Mouse (Mus musculus): ENCODE measurements around the gene Zfp36l1. TPM values are rescaled to one million over a fixed set of nuclear protein-coding genes. Genes with fewer than 3 reads are reported as not detected.

Zfp36l1 gene
- total RNA-seq (2015; ENCODE audit: low replicate concordance) (8.8 and 12.7 TPM in 2 replicates), total RNA-seq (2017; ENCODE audit: low replicate concordance) (4.0 and 4.3 TPM in 2 replicates)

- ATAC-seq (replicated peaks; ENCODE audit: low FRiP score, poor library complexity, severe bottlenecking), result peak; percentile 25; the same call in 1 of the 2 replicates
These were observed at the start of gene Zfp36l1 for GRCm38 (mm10) chr12:80112852-80113551. Zfp36l1 (minus strand) TSS chr12:80113013.

GRCm38 (mm10) chr12:80162448-80162847 lies 49.6 kb upstream of the Zfp36l1 start:
- no peak for ATAC-seq (replicated peaks; ENCODE audit: low FRiP score, poor library complexity, severe bottlenecking)

GRCm38 (mm10) chr12:80157675-80158074 lies 44.9 kb upstream of the Zfp36l1 start:
- no peak for ATAC-seq (replicated peaks; ENCODE audit: low FRiP score, poor library complexity, severe bottlenecking)

GRCm38 (mm10) chr12:80153687-80154326 lies 41.0 kb upstream of the Zfp36l1 start:
- ATAC-seq (replicated peaks; ENCODE audit: low FRiP score, poor library complexity, severe bottlenecking), result no peak

GRCm38 (mm10) chr12:80153078-80153477 lies 40.3 kb upstream of the Zfp36l1 start:
- ATAC-seq (replicated peaks; ENCODE audit: low FRiP score, poor library complexity, severe bottlenecking), result no peak

- no peak for ATAC-seq (replicated peaks; ENCODE audit: low FRiP score, poor library complexity, severe bottlenecking)
These were observed 39.0 kb upstream of the Zfp36l1 start for GRCm38 (mm10) chr12:80151821-80152220.

GRCm38 (mm10) chr12:80150624-80151023 lies 37.8 kb upstream of the Zfp36l1 start:
- peak; percentile 60; the same call in 1 of the 2 replicates for ATAC-seq (replicated peaks; ENCODE audit: low FRiP score, poor library complexity, severe bottlenecking)

GRCm38 (mm10) chr12:80147563-80148214 lies 34.9 kb upstream of the Zfp36l1 start:
- ATAC-seq (replicated peaks; ENCODE audit: low FRiP score, poor library complexity, severe bottlenecking), result no peak

GRCm38 (mm10) chr12:80146227-80147223 lies 33.7 kb upstream of the Zfp36l1 start:
- peak; percentile 71 for ATAC-seq (replicated peaks; ENCODE audit: low FRiP score, poor library complexity, severe bottlenecking)

GRCm38 (mm10) chr12:80145365-80145764 lies 32.6 kb upstream of the Zfp36l1 start:
- no peak for ATAC-seq (replicated peaks; ENCODE audit: low FRiP score, poor library complexity, severe bottlenecking)

GRCm38 (mm10) chr12:80144846-80145245 lies 32.0 kb upstream of the Zfp36l1 start:
- ATAC-seq (replicated peaks; ENCODE audit: low FRiP score, poor library complexity, severe bottlenecking), result no peak

GRCm38 (mm10) chr12:80141470-80141869 lies 28.7 kb upstream of the Zfp36l1 start:
- peak; percentile 65 for ATAC-seq (replicated peaks; ENCODE audit: low FRiP score, poor library complexity, severe bottlenecking)

- no peak for ATAC-seq (replicated peaks; ENCODE audit: low FRiP score, poor library complexity, severe bottlenecking)
These were observed 28.2 kb upstream of the Zfp36l1 start for GRCm38 (mm10) chr12:80141011-80141410.

GRCm38 (mm10) chr12:80137744-80138143 lies 24.9 kb upstream of the Zfp36l1 start:
- no peak for ATAC-seq (replicated peaks; ENCODE audit: low FRiP score, poor library complexity, severe bottlenecking)

- ATAC-seq (replicated peaks; ENCODE audit: low FRiP score, poor library complexity, severe bottlenecking), result no peak
These were observed 24.4 kb upstream of the Zfp36l1 start for GRCm38 (mm10) chr12:80137246-80137645.

- no peak for ATAC-seq (replicated peaks; ENCODE audit: low FRiP score, poor library complexity, severe bottlenecking)
These were observed 23.6 kb upstream of the Zfp36l1 start for GRCm38 (mm10) chr12:80136264-80136930.

- ATAC-seq (replicated peaks; ENCODE audit: low FRiP score, poor library complexity, severe bottlenecking), result no peak
These were observed 22.4 kb upstream of the Zfp36l1 start for GRCm38 (mm10) chr12:80135173-80135572.

- peak; percentile 36 for ATAC-seq (replicated peaks; ENCODE audit: low FRiP score, poor library complexity, severe bottlenecking)
These were observed 20.3 kb upstream of the Zfp36l1 start for GRCm38 (mm10) chr12:80133011-80133545.

All from erythroblast, adult 5-6 weeks (primary cell).